In genomic region chr15:36879587-36879986, GRCm38 (mm10) we compare ENCODE assay signal across 10 mouse cellular contexts.
A peak's percentile ranks its signal among the peaks of the same experiment; 100 is the strongest.
DNase-seq lines count a peak whose midpoint lies in the region; ATAC-seq and TF ChIP-seq lines count a peak whose summit lies in the region.
"Had no signal": no experiment of that assay in that cellular context is flagged by ENCODE, and none has a peak within 500 bp of the region (broad histone marks: within the 10 kb centered on the region; RNA-seq: fewer than 3 reads in every experiment).

No protein-coding gene starts in this region.

- TF ChIP-seq CTCF in lung, embryonic 14.5 days (IDR thresholded peaks at IDR 0.05; ENCODE audit: low read depth): no peak
- TF ChIP-seq CTCF in bone marrow, adult 2 months (IDR thresholded peaks at IDR 0.05; ENCODE audit: control insufficient read depth, insufficient read depth, low read length): no peak

- ATAC-seq in lung, embryonic 14.5 days (ENCODE audit: insufficient read depth): no peak
- ATAC-seq in hematopoietic stem cell, adult 5-6 weeks (replicated peaks in 1 of 2; ENCODE audit: insufficient read depth in 1 of 2, low FRiP score in 2 of 2, low TSS enrichment in 1 of 2, low read depth in 1 of 2, poor library complexity in 2 of 2, severe bottlenecking in 2 of 2): peak; percentile 75 to 85
- ATAC-seq in megakaryocyte, adult 5-6 weeks (ENCODE audit: poor library complexity, severe bottlenecking): peak; percentile 87

- H3K4me2 ChIP-seq in lung, embryonic 14.5 days: no peak overlapping the region

- DNase-seq in lung, embryonic 14.5 days: peak; percentile 45
- DNase-seq in lung, adult 18-20 months: no peak
- no peak for DNase-seq in cerebellum, postnatal 4 days (ENCODE audit: low spot score in 2 of 2)
- DNase-seq in kidney, adult 9 months: no peak
- DNase-seq: adrenal gland, postnatal 36 days; cerebellum, postnatal 25 days; right cerebral cortex, postnatal 4 days had no signal

- 82% methylated on average over 7 of the region's 7 CpGs for WGBS in lung, embryonic 14.5 days
- WGBS in bone marrow, adult 2 months: 24% methylated on average over 7 of the region's 7 CpGs

- no peaks in the 10 kb centered on the region for H3K9me3 ChIP-seq in lung, embryonic 14.5 days (ENCODE audit: low read depth, low read length)

- H3K27ac ChIP-seq in lung, embryonic 14.5 days (ENCODE audit: low read depth): no peak overlapping the region
- H3K27ac ChIP-seq in bone marrow, adult 2 months (ENCODE audit: control insufficient read depth, insufficient read depth, low read depth, low read length, poor library complexity): peak overlapping the region; percentile 32; the same call in 1 of the 2 replicates

- no peak for TF ChIP-seq POLR2A in bone marrow, adult 2 months (IDR thresholded peaks at IDR 0.05; ENCODE audit: borderline replicate concordance, control insufficient read depth, low read depth, low read length)

- no peaks in the 10 kb centered on the region for H3K36me3 ChIP-seq in lung, embryonic 14.5 days (ENCODE audit: insufficient read depth)

- H3K27me3 ChIP-seq in lung, embryonic 14.5 days (ENCODE audit: insufficient read depth, low read length): no peaks in the 10 kb centered on the region

- H3K9ac ChIP-seq in lung, embryonic 14.5 days: no peak overlapping the region

- H3K4me1 ChIP-seq in lung, embryonic 14.5 days (ENCODE audit: insufficient read depth): peaks cover 28% of the 10 kb centered on the region
- H3K4me1 ChIP-seq in bone marrow, adult 2 months (ENCODE audit: control insufficient read depth, insufficient read depth, low read length): peaks cover 6% of the 10 kb centered on the region

- no peak overlapping the region for H3K4me3 ChIP-seq in lung, embryonic 14.5 days (ENCODE audit: low read depth, low read length)
- H3K4me3 ChIP-seq in bone marrow, adult 2 months (replicated peaks; ENCODE audit: control insufficient read depth, low read depth, low read length): peak overlapping the region; percentile 74
